Mouse (Mus musculus): ENCODE measurements around the gene Pwwp2a. TPM values are rescaled to one million over a fixed set of nuclear protein-coding genes. Genes with fewer than 3 reads are reported as not detected.

Pwwp2a gene
- 26.8 and 31.5 TPM in 2 replicates for polyA plus RNA-seq (2015; fragmentation: Nextera tagmentation; extraction: Ambion mirVana)

DNA sequence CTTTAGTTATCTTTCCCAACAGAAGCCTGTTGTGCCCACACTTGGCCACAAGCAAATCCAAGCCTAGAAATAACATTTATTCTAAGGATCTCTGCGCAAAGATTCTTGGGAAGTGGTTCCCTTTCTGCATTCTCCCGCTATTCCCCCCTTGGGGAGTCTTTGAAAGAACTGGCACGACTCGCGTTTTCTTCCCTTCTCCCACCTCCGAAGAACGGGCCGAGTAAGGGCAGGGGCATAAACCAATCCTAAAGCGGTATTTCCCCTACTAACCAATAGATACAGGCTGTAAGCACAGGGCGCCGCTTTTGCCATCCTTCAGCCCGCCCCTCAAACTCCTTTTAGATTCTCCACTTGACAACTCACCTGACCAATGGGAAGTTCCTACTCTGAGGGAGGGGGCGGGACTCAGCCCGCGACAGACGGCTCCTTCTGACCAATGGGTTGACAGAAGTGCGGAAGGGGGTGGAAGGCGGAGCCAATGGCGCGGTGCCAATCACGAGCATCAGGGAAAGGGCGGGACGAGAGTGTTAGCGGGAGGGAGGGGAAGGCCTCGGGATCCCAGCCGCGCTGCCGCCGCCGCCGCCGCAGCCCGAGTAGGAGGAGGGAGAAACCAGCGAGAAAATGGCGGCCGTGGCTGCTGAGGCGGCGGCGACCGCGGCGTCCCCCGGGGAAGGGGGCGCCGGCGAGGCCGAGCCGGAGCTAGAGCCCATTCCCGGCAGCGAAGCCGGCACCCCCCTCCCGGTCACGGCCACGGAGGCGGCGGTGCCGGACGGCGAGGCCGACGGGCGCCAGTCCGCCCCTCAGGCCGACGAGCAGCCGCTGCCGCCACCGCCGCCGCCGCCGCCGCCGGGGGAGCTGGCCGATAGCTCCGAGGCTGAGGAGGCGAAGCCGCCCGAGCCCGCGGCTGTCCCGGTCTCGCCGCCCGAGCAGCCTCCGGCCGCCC lies at the start of gene Pwwp2a:
TSS of gene Pwwp2a (plus strand) at position 527 of the 943 bp plus-strand sequence.
- H3K36me3 ChIP-seq: 0 out of 2 replicates have a peak, but pooled peaks cover 5% of the 10 kb centered on the region
- peaks cover 40% of the 10 kb centered on the region for H3K4me1 ChIP-seq (replicated peaks)
- H3K9ac ChIP-seq: peak within 1 kb of the TSS; percentile 93
- WGBS: under 1% methylated on average over 65 of the region's 87 CpGs
- H3K27ac ChIP-seq (replicated peaks): peak within 1 kb of the TSS; percentile 98
- ATAC-seq (ENCODE audit: low FRiP score, low read depth): peak; percentile 99
- H3K9me3 ChIP-seq: no peaks in the 10 kb centered on the region
- H3K4me3 ChIP-seq: peak within 1 kb of the TSS; percentile 85
- peak within 1 kb of the TSS; percentile 68 for H3K4me2 ChIP-seq
- no peaks in the 10 kb centered on the region for H3K27me3 ChIP-seq

DNA sequence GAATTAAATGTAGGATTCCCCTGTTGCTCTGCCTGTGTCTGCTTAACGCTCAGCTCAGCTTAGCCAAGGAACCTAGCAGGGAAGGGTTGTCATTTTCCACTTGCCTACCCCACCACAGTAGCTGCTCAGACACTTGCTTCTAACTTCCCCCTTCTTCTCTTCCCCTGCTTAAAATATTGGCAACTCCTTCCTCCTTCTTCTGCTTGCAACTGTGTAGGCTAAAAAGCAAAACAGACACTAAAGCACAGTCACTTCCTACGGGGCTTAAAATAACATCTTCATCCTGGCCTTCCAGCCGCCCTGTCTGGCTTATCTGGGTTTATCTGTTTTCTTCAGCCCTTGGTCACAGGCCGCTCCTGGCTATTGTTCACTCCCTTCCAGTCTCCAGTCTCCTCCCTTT lies 49.2 kb upstream of the Pwwp2a start:
- Histone ChIP-seq H3K4me3 (no peak overlapping the region), H3K36me3 (no peaks in the 10 kb centered on the region), H3K9ac (no peak overlapping the region), H3K27me3 (no peaks in the 10 kb centered on the region), H3K9me3 (no peaks in the 10 kb centered on the region), H3K27ac (replicated peaks) (0 out of 2 replicates have a peak overlapping the region, but pooled peaks have one; percentile 46), H3K4me2 (no peak overlapping the region), H3K4me1 (replicated peaks) (peaks cover 9% of the 10 kb centered on the region)
- 68% methylated on average over 4 of the region's 4 CpGs for WGBS
- no peak for ATAC-seq (ENCODE audit: low FRiP score, low read depth)

DNA sequence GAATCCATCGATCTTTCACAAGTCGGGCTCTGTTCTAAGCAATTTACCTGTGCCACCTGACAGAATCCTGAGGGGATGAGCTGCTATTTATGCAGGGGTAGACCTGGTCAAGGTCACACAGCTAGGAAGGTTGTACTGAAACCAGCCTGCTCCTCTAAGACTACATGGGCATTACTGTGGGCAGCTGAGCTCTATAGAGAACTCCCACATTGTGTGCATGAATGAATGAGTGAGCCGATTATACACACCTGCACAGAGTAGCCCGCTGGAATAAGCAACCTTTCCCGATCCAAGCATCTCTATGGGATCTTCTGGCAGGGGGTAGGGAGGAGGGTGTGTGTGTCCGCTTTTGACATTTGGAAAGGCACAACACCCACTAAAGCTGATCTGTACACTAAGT lies 48.6 kb upstream of the Pwwp2a start:
- 78% methylated on average over 6 of the region's 6 CpGs for WGBS
- peak; percentile 57 for ATAC-seq (ENCODE audit: low FRiP score, low read depth)
- H3K36me3 ChIP-seq: no peaks in the 10 kb centered on the region
- no peak overlapping the region for H3K4me3 ChIP-seq
- H3K4me2 ChIP-seq: no peak overlapping the region
- H3K27me3 ChIP-seq: no peaks in the 10 kb centered on the region
- peak overlapping the region; percentile 46 for H3K27ac ChIP-seq (replicated peaks)
- H3K9me3 ChIP-seq: no peaks in the 10 kb centered on the region
- H3K4me1 ChIP-seq (replicated peaks): peaks cover 9% of the 10 kb centered on the region
- H3K9ac ChIP-seq: no peak overlapping the region

DNA sequence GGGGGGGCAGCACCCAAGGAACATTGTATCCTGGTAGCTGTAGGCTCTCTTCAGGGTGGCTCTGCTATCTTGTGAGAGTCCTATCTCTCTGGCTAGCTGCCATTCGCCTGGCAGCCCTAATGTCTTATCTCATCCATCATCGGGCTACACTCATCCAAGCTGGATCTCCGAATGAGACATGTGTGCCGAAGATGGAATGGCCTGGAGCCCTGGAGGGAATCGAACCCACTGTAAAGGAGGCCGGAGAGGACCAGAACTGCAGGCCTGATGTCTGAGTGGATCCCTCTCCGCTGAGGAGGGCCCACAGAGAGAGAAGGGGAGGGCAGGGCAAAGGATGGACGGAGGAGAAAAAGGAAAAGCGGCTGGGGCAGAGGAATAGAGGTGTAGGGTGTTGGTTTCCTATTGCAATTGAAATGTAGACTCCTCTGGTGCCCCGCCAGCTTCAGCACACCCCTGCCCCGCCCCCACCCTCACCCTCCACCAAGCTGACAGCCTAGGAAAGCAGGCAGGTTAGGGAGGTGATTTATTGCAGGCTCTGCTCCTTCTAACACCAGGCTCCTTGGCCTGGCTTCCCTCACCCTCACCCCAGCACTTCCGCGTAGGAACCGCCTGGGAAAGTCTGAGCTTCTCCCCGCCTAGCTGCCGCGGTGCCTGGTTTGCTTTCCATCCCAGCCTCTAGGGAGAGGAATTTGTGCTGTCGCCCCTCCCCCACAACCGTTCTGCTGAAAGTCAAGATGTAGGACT lies 48.0 kb upstream of the Pwwp2a start:
- Histone ChIP-seq H3K4me3 (no peak overlapping the region), H3K36me3 (no peaks in the 10 kb centered on the region), H3K4me2 (peak overlapping the region; percentile 27), H3K27ac (replicated peaks) (peak overlapping the region; percentile 46), H3K4me1 (replicated peaks) (peaks cover 9% of the 10 kb centered on the region), H3K9ac (peak overlapping the region; percentile 10; the same call in 1 of the 2 replicates), H3K9me3 (no peaks in the 10 kb centered on the region), H3K27me3 (no peaks in the 10 kb centered on the region)
- WGBS: 19% methylated on average over 19 of the region's 19 CpGs
- ATAC-seq (ENCODE audit: low FRiP score, low read depth): peak; percentile 57; the same call in 1 of the 2 replicates

DNA sequence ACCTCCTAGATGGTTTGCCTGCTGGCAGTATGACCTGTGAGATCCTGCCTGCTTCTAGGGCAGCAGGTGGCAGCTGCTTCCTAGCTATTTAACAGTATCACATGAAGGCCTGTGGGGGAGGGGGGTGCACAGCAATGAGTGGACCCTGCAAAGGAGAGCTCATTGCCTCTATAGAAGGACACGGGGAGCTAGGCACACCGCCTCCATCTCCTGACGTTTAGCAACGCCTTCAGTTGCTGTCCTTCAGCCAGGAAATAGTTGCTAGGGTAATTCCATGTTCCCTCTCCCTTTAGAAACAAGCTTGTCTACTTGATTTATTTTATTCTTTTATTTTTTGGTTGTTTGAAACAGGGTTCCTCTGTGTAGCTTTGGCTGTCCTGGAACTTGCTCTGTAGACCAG lies 45.0 kb upstream of the Pwwp2a start:
- no peak for ATAC-seq (ENCODE audit: low FRiP score, low read depth)
- H3K4me2 ChIP-seq: no peak overlapping the region
- no peaks in the 10 kb centered on the region for H3K27me3 ChIP-seq
- H3K4me1 ChIP-seq (replicated peaks): peaks cover 9% of the 10 kb centered on the region
- H3K36me3 ChIP-seq: no peaks in the 10 kb centered on the region
- no peak overlapping the region for H3K27ac ChIP-seq (replicated peaks)
- H3K9ac ChIP-seq: no peak overlapping the region
- WGBS: 69% methylated on average over 4 of the region's 4 CpGs
- H3K4me3 ChIP-seq: no peak overlapping the region
- no peaks in the 10 kb centered on the region for H3K9me3 ChIP-seq

DNA sequence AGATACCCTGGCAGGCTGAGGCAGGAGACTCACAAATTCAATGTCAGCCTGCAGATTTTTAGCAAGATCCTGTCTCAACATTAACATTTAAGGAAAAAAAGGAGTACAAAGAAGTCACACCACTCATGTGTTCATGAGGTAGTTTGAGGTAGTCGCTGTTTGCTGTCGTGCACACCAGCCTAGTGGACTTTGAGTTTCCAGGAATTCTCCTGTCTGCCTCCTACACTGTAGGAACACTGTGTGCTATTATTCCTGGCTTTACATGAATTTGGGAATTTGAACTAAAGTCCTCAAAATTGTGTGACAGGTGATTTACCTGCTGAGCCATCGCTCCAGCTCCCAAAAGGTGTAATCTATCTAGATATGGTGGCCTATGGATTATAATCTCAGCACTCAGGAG lies 43.3 kb upstream of the Pwwp2a start:
- 95% methylated on average over 3 of the region's 3 CpGs for WGBS
- no peaks in the 10 kb centered on the region for H3K9me3 ChIP-seq
- H3K27ac ChIP-seq (replicated peaks): no peak overlapping the region
- H3K9ac ChIP-seq: no peak overlapping the region
- no peak for ATAC-seq (ENCODE audit: low FRiP score, low read depth)
- H3K27me3 ChIP-seq: no peaks in the 10 kb centered on the region
- H3K4me3 ChIP-seq: no peak overlapping the region
- no peak overlapping the region for H3K4me2 ChIP-seq
- no peaks in the 10 kb centered on the region for H3K36me3 ChIP-seq
- H3K4me1 ChIP-seq (replicated peaks): peaks cover 14% of the 10 kb centered on the region

DNA sequence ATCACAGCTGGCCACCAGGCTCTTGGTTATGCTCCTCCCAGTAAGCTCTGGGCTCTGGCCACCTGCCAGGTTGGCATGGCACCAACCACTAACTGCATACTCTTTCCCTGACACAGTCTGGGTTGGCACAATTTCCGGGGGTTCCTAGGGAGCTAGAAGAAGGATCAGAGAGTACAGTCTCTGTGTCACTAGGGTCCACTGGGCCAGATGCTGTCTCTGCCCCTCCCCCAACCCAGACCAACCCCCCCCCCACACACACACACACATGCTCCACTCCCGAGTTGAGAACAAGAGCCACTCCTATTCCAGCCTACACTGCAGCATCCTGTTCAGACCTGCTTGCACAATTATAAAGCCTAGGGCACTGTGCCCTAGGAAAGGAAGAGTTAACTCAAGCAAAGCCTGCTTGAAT lies 38.6 kb upstream of the Pwwp2a start:
- Histone ChIP-seq H3K27me3 (no peaks in the 10 kb centered on the region), H3K27ac (replicated peaks) (peak overlapping the region; percentile 65), H3K4me2 (no peak overlapping the region), H3K9ac (no peak overlapping the region), H3K4me3 (no peak overlapping the region), H3K9me3 (no peaks in the 10 kb centered on the region), H3K4me1 (replicated peaks) (peaks cover 15% of the 10 kb centered on the region), H3K36me3 (no peaks in the 10 kb centered on the region)
- 17% methylated on average over 2 of the region's 2 CpGs for WGBS
- peak; percentile 94 for ATAC-seq (ENCODE audit: low FRiP score, low read depth)

DNA sequence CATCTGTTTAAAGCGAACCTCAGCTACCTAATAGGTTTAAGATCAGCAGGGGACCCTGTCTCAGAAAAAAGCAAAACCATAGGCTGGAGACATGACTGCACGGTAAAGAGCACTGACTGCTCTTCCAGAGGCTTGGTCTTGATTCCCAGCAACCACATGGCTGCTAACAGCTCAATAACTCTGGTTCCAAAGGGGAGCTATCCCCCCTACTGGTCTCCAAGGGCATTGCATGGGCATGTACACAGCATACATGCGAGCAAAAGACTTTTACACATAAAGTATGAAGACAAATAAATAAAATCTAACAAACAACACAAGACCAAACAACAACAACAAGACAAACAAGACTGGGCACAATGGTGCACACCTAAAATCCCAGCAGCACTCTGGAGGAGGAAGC lies 36.5 kb upstream of the Pwwp2a start:
- WGBS: 90% methylated on average over 3 of the region's 3 CpGs
- Histone ChIP-seq H3K9me3 (no peaks in the 10 kb centered on the region), H3K4me1 (replicated peaks) (peaks cover 15% of the 10 kb centered on the region), H3K36me3 (no peaks in the 10 kb centered on the region), H3K27ac (replicated peaks) (no peak overlapping the region), H3K27me3 (no peaks in the 10 kb centered on the region), H3K4me3 (no peak overlapping the region), H3K4me2 (no peak overlapping the region), H3K9ac (no peak overlapping the region)
- no peak for ATAC-seq (ENCODE audit: low FRiP score, low read depth)

DNA sequence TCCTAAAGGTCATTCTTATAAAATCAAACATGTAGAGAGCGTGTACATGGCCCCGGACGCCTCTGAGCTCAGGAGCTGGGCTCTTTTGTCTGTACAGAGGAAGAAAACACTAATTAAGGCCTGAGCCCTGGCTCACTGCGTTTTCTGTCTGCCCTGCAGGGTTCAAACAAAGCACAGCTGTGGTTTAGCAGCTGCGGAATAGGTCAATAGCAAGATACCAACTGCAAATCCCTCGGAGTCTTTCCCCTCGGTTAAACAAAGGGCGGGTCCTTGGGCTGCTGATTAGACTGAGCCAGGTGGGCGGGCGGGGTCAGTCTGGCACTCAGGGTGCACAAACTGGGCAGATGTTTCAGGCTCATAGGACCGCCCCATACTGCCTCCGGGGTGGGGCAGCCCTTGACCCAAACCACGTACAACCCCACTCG lies 28.7 kb upstream of the Pwwp2a start:
- ATAC-seq (ENCODE audit: low FRiP score, low read depth): 0 out of 2 replicates have a peak, but pooled peaks have one; percentile 19
- H3K27ac ChIP-seq (replicated peaks): no peak overlapping the region; the same call in 1 of the 2 replicates
- H3K9ac ChIP-seq: no peak overlapping the region
- H3K4me2 ChIP-seq: no peak overlapping the region
- 32% methylated on average over 14 of the region's 14 CpGs for WGBS
- H3K4me3 ChIP-seq: no peak overlapping the region
- no peaks in the 10 kb centered on the region for H3K27me3 ChIP-seq
- no peaks in the 10 kb centered on the region for H3K9me3 ChIP-seq
- no peaks in the 10 kb centered on the region for H3K36me3 ChIP-seq
- peaks cover 6% of the 10 kb centered on the region; the same call in 1 of the 2 replicates for H3K4me1 ChIP-seq (replicated peaks)

DNA sequence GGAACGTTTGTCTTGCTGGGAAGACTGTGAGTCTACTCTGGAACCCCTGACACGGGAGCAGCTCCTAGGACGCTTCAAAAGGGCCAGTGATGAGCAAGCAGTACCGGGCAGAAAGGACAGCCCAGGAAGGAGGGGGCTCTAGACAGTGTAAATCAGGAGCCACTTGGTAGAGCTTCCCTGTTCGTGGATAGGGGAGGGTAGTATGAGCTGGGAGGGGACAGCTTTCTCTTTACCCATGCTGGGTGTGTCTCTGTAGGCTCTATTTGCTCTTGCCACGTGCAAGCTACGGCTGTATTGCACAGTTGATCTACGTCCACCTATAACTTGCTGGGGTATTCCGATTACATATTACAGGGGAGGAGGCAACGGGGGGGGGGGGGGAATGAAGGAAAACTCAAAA lies 25.3 kb upstream of the Pwwp2a start:
- Histone ChIP-seq H3K4me2 (no peak overlapping the region), H3K4me3 (no peak overlapping the region), H3K27ac (replicated peaks) (no peak overlapping the region), H3K27me3 (no peaks in the 10 kb centered on the region), H3K36me3 (no peaks in the 10 kb centered on the region), H3K4me1 (replicated peaks) (peaks cover 6% of the 10 kb centered on the region; the same call in 1 of the 2 replicates), H3K9ac (no peak overlapping the region), H3K9me3 (no peaks in the 10 kb centered on the region)
- no peak for ATAC-seq (ENCODE audit: low FRiP score, low read depth)
- 73% methylated on average over 10 of the region's 10 CpGs for WGBS

DNA sequence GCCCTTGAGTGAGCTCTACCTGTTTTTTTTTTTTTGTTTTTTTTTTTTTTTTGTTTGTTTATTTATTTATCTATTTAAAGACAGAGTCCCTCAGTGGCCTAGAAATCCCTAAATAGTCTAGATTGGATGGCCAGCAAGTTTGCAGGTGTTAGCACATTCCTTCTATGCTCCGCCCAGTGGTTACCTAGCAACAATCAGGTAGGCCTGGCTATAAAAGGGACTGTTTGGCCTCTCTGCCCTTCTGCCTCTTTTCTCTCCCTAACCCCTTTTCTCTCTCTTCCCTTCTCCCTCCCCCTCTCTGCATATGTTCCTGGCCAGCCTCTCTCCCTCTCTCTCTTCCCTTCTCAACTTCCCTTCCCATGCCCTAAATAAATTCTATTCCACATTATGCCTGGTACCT lies 23.8 kb upstream of the Pwwp2a start:
- no peak overlapping the region for H3K9ac ChIP-seq
- peaks cover 4% of the 10 kb centered on the region; the same call in 1 of the 2 replicates for H3K4me1 ChIP-seq (replicated peaks)
- H3K27ac ChIP-seq (replicated peaks): no peak overlapping the region
- no peaks in the 10 kb centered on the region for H3K27me3 ChIP-seq
- WGBS: 100% methylated on average over 1 of the region's 1 CpGs
- H3K9me3 ChIP-seq: no peaks in the 10 kb centered on the region
- H3K4me3 ChIP-seq: no peak overlapping the region
- no peak for ATAC-seq (ENCODE audit: low FRiP score, low read depth)
- H3K4me2 ChIP-seq: no peak overlapping the region
- no peaks in the 10 kb centered on the region for H3K36me3 ChIP-seq

Data from hindbrain, embryonic 15.5 days (tissue).